Mouse (Mus musculus) thymus, adult 2 months (tissue): Measurements from ENCODE around the gene Lamb3.

ENCODE experiments used
- CTCF ChIP-seq: fragments of 200-500 bp; IDR thresholded peaks from 2 replicates; pipeline ENCODE4 v1.5.1; 2012; ENCODE audit warnings: mild to moderate bottlenecking, control low read depth, low read length, moderate library complexity, borderline replicate concordance; ENCODE audit not compliant: control insufficient read depth, poor library complexity, insufficient read depth; ENCODE audit errors: extremely low read depth
- POLR2A ChIP-seq: fragments of 200-500 bp; IDR thresholded peaks from 2 replicates; pipeline ENCODE4 v1.6.1; 2012; ENCODE audit warnings: mild to moderate bottlenecking, low read length, control low read depth, moderate library complexity; ENCODE audit not compliant: control insufficient read depth, poor library complexity, insufficient read depth; ENCODE audit errors: extremely low read depth

DNA sequence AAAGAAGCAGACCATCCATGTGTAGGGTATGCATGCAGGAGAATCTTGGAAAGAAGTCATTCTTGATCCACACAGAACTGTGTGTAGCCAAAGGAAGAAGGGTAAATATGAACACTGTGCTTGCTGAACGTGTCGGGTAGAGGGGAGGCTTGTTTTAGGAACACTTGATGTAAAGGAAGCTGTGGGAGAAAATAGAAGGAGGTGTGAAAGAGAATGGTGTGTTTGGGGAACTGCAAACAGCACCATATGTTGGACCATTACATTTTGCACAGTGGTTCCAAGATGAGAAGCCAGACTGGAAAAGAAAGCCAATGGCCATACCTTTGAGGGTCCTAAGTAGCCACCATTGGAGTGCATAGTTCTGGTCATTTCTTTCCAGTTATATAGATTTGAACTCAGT lies 42.5 kb downstream of the Lamb3 start:
- TF ChIP-seq POLR2A, result no peak
- no peak for TF ChIP-seq CTCF
